Mouse (Mus musculus) urinary bladder, postnatal 36 days (tissue): ENCODE data around the gene Uqcr11.

ENCODE experiments used
- DNase-seq, 2 experiments: peaks; one replicate each; pipeline ENCODE4 v3.0.0; 2022; ENCODE audit warnings: low spot score in 2 of 2, mixed read lengths in 1 of 2

Uqcr11 gene

DNA sequence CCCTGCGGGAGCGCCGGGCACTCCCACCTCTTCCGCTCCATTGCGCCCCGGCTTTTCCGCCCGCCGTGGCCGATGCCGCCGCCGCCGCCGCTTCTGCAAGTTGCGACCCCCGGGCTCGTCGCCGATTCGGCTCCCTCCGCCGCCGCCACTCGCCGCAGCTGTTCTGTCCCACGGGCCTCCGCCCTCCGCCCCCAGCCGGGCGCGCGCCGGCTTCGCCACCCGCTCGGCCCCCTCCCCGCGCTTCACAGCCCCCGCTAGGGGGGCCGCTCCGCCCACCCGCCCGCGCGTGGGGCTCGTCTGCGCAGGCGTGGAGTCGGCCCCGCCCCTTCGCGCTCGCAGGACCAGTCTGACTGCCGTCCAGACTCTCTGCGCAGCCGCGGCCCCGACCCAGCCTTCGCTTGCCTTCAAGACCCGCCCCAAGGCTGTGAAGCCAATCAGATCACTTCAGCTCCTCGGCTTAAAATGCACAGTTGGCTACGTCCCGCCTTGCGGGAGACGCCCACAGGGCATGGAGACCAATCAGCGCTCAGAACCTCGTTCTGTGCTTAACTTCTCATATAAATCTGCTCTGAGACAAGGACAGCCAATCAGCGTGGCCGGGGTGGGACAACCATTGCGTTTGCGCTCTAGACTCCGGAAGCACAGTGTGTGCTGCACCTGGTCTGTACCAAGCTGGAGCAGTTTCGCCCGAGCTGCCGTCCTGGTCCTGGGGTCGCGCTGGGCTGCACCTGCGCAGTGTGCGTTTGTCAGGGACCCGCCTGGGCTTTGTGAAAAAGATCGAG, 7.2 kb downstream of the Uqcr11 start, which contains the start of gene Mbd3:
Mbd3 (minus strand) TSS at position 360 of the 782 bp plus-strand sequence.
- DNase-seq = peak; percentile 98 to 100

GRCm38 (mm10) chr10:80398719-80399190, 7.9 kb downstream of the Uqcr11 start:
- DNase-seq = peak; percentile 94 to 98

- DNase-seq = no peak
Measured at GRCm38 (mm10) chr10:80398174-80398535, 8.5 kb downstream of the Uqcr11 start.

DNA sequence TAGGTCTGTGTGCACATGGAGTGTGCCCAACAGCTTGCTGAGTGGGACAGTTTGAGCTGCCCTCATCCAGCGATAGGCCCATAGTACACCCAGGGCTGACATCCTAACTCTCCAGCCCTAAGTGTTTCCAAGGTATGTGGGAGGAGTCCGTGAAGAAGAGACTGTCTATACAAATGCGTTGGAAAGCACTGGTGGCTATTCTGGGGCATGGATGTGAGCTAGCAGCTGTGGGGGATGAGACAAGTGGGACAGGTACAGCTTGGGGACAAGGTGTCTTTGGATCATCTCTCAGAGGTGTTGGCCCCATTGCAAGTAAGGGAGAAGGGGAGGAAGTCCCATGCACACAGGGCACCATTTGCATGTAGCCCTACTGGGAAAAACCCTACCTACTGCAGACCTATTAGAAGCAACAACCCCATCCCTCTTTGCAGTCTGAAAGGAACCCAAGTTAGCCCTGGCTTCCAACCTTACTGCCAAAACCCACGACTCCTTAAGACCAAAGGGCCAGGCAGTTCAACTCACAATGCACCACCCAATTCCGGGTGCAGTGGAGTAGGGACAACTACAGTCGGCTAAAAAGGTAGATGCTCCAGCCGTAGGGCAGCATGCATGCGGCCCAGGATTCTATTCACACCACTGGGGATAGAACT, 9.0 kb downstream of the Uqcr11 start:
- no peak for DNase-seq

DNA sequence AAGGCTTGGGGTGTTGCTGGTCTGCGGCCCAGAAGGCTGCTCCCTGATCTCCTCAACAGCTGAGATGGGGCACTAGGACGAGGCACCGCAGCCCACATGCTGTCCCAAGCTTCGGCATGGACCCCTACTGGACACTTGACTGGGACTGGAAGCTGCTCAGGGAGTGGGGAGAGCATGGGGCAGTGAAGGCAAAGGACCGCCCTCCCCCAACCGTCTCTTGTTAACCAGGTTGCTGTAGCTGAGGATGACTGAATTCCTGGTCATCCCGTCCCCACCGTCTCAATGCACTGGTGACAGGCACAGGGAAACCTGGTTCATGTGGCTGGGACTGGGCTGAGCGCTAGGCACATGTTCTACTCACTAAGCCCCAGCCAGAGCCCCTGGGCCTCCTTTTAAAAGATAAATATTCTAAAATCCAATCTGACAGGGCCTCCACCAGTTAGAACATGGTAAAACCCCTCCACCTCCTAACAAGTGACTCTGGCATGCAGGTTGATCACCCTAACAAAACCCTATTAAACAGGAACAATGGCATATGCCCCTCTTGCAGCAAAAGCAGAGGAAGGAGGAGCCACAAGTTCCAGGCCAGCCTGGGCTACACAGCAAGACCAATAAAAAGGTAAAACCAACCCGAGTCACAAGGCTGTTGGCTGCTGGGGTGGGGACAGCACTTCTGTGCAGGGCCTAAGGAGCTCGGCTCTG, 9.7 kb downstream of the Uqcr11 start:
- no peak for DNase-seq

GRCm38 (mm10) chr10:80395025-80395627, 11.5 kb downstream of the Uqcr11 start:
- no peak for DNase-seq

DNA sequence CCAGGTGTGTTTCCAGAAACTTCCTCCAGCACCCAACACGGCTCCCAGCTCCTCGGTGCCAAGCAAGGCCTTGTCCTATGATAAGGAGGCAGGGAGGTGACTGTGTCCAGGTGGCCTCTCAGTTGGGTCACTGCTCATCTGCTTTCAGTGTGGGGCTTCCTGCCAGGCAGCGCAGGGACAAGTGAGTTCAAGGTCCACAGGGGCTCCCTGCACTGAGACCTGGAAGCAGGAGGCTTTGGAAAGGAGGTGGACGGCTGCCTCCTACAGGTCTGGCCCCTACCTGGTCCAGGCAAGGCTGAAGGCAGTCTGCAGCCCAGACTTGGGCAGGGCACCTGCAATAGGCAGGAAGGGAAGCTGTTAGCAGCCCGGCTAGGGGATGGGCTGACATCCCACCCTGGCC, 13.9 kb downstream of the Uqcr11 start:
- no peak for DNase-seq

GRCm38 (mm10) chr10:80390697-80391096, 15.9 kb downstream of the Uqcr11 start:
- DNase-seq = no peak

DNA sequence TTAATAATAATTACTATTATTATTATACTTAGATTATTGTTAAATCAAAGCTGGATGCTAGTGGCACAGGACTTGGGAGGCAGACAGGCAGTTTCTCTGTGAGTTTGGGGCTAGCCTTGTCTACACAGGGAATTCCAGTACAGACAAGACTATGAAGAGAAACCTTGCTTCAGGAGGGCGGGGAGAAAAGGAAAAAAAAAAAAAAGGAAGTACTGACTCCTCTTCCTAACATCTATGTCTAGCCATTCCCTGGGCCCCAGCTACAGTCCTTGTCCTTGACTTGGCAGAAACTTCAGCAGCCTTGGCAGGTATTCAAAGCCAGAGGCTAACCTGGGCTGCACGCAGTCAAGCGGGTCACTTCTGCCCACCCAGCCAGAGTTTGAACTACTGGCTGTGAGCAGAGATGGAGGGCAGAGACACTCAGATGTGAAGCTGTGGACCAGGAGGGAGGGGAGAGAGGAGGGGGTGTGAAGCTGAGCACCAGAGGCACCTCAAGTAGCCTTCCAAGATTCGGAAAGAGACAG, 17.4 kb downstream of the Uqcr11 start:
- DNase-seq = no peak

DNA sequence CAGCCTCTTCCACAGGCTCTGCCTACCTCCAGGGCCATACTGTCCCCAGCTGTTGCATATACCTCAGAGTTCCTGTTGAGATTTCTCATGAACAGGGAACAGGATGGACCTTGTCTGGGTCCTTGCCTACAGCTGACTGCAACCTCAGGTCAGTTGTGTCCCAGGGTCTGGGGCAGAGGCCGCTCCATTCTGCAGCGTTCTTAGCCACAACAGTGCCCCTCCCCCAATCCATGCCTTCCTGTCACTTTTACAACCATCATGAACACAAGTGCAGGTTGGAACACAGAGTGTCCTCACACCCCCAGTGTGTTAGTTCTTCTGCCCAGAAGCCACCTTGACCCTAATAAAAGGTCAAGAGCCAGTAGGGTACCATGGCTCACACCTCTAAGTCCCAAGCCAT, 17.9 kb downstream of the Uqcr11 start:
- no peak for DNase-seq

DNA sequence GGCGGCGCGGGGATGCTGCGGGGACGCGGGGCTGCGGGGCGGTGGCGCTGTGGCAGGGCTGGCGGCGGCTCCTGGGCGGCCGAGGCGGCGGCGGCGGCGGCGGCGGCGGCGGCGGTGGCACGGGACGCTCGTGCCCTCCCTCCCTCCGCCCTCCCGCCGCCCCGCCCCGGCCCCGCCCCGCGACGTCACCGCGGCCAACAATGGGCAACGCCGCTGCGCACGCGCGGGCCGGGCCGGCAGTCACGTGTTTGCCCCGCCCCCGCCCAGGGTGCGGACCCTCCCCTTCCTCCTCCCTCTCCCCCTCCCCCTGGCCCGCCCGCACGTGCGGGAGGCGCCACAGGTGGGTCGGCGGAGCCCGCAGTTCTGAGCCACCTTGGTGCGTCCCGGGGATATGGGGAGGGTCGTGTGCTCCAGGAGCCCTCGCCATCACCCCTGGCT, 19.1 kb downstream of the Uqcr11 start, which contains the start of gene Mex3d:
Mex3d (minus strand) TSS at position 138 of the 438 bp plus-strand sequence.
- DNase-seq = peak; percentile 72 to 85

GRCm38 (mm10) chr10:80386735-80387471, 19.7 kb downstream of the Uqcr11 start:
- peak in 1 of 2 experiments; percentile 18 for DNase-seq

DNA sequence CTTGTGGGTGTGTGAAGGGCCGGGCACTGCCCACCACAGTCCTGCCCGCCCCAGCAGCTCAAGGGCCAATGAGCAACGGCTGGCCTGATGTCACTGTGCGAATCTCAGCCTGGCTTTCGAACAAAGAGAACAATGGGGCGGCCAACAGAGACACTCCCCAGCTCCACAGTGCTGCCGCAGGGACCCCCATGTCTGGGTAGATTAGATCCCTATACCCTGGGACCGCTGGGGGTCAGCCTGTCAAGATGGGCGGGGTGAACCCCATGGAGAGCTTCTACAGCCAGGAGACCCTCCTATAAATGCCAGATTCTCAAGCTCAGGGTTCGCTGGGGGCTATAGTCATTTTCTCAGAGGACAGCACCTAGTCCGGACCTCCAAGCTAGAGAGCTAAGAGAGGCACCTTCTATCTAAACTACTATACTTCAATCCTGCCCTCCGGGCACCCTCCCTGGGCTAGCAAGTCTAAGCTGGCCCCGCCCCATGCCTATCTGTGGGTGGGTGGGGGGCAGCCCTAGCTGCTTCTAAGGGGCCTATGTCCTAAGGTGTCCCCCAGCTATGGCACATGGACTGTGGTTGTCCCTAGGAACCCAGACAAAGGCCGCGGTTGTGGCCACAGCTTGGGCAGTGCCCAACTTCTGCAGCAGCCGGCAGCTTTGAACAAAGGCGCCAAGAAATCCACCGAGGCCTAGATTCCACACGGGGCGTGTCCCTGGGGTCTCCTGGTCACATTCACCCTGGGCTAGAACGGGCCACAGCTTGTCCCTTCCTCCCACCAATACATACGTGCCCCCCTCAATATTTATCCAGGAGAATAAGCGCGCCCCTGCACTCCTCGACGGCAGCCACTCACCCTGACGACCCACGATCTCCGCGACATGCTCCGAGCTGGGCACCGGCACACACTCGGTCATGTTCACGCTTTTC, 20.6 kb downstream of the Uqcr11 start:
- DNase-seq = no peak

DNA sequence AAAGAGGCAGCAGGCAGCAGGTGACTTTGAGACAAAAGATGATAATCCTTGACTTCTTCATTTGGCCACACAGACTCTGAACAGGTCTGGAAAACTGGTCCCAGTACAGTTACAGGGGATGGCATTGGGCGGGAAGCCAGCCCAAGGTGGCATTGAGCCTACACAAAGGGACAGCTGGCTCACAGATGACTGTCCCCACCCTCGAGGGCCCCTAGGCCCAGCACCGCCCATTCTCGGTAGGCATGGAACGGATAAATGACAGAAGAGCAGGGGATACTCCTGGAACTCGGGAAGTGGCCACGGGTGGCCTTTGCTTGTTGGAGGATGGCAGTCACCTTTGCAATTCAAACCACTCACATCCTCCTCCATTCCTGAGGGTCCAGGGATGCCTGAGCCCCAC, 21.3 kb downstream of the Uqcr11 start:
- DNase-seq = no peak

DNA sequence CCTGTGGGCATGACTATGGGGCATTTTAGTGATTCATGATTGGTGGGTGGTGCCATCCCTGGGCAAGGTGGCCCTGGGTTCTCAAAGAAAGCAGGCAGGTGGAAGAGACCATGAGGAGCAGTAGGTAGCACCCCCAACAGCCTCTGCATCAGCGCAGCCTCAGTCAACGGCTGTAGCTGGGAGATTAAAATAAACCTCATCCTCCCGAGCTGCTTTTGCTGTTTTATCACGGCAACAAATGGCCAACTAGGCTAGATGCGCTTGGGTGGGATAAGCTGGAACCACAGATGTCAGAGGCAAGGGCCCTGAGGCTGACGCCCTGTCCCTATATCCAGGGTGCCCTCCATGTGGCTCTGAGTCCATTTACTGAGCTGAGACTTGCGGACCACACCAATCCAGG, 21.9 kb downstream of the Uqcr11 start:
- DNase-seq = no peak

DNA sequence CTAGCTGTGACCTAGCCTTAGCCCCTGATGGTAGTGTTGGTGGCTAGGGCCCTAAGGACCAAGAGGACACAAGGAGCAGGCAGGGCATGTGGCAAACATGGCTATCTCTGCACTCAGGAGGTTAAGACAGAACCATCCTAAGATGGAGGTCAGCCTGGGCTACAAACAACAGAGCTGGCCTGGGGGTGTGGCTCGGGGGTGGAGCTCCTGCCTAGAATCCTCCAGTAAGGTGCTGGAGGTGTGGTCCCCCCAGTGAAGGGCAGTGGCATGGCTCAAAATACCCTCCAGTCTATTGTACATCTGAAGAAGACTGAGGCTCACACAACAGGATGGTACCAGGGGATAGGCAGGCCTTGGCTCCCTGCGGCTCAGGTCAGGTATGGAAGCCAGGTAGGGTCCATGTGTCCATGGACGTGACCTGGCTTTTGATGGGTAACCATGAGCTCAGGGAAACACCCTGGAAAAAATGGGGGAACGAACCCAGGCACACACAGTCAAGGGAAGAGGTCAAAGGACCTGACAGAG, 22.5 kb downstream of the Uqcr11 start:
- DNase-seq = no peak

DNA sequence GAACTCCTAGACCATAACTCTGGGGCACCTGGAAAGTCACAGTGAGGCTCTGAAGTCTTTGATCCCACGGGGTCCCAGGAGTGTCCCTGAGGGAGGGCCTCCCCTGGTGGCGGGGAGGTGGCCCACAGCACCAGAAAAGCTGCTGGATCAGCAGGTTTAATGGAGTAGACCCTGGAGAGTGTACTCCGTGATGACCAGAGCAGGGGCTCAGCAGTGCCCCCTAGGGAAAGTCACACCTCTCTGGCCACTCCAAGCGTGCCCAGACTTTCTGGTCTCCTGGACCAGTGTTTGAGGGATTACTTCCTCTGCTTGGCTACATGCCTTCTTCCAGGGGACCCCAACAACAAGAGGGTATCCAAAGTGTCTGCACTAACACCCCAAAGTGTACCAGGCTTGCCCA, 23.2 kb downstream of the Uqcr11 start:
- no peak for DNase-seq

- DNase-seq = no peak
Measured at GRCm38 (mm10) chr10:80382641-80383365, 23.8 kb downstream of the Uqcr11 start.

DNA sequence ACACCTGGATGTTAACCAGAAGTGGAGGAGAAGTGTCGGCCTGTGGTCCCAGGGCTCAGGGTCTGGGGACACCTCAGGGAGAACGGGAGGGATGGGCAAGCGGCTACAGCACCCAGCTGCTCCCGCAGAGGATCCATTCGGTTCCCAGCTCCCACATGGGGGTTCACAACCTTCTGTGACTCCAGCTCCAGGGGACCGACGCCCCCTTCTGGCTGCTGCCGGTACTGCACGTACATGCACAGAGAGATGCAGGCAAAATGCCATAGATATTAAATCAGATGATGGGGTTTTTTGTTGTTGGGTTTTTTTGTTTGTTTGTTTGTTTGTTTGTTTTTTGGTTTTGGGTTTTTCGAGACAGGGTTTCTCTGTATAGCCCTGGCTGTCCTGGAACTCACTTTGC, 28.9 kb downstream of the Uqcr11 start:
- DNase-seq = no peak
